Mouse (Mus musculus) kidney, adult 2 months (tissue): ENCODE measurements around the gene Trmt44. TPM values are rescaled to one million over a fixed set of nuclear protein-coding genes. Genes with fewer than 3 reads are reported as not detected.
"Not testable (repeated sequence)": the region's sequence is repeated elsewhere in the genome, so short reads cannot be mapped to it uniquely, and the experiment has no call there.

Experiments
- DNase-seq: peaks from one replicate; pipeline ENCODE4 v3.0.0; 2021
- H3K27ac ChIP-seq: fragments of 200-500 bp; 2 replicates; pipeline ENCODE4 v1.5.1; 2012; ENCODE audit warnings: low read depth, low read length, control low read depth, inconsistent platforms; ENCODE audit not compliant: insufficient read depth
- H3K27me3 ChIP-seq: fragments of 200-500 bp; replicated peaks from 2 replicates; pipeline ENCODE4 v1.6.1; 2012; ENCODE audit warnings: mild to moderate bottlenecking, moderate library complexity, low read length, inconsistent platforms; ENCODE audit not compliant: control insufficient read depth, insufficient read depth
- H3K36me3 ChIP-seq: fragments of 200-500 bp; 2 replicates; pipeline ENCODE4 v1.6.1; 2012; ENCODE audit warnings: mild to moderate bottlenecking, moderate library complexity, low read length, inconsistent platforms; ENCODE audit not compliant: control insufficient read depth, insufficient read depth
- H3K4me1 ChIP-seq: fragments of 200-500 bp; 2 replicates; pipeline ENCODE4 v1.6.1; 2011; ENCODE audit warnings: low read length; ENCODE audit not compliant: control insufficient read depth, insufficient read depth
- H3K4me3 ChIP-seq: fragments of 200-500 bp; 2 replicates; pipeline ENCODE4 v1.5.1; 2011; ENCODE audit warnings: mild to moderate bottlenecking, low read depth, low read length, control low read depth; ENCODE audit not compliant: insufficient read depth
- CTCF ChIP-seq: fragments of 200-500 bp; conservative IDR thresholded peaks from 2 replicates; pipeline ENCODE4 v1.5.1; 2011; ENCODE audit warnings: low read depth, mild to moderate bottlenecking, control low read depth, low read length, moderate library complexity, mixed read lengths; ENCODE audit not compliant: insufficient read depth, insufficient read length
- POLR2A ChIP-seq: fragments of 200-500 bp; IDR thresholded peaks from one replicate; pipeline ENCODE4 v1.6.1; 2011; ENCODE audit warnings: low read depth, low read length, control low read depth
- WGBS: fragments of 180-500 bp; shearing (Covaris S2); methylation state at CpG from one replicate; pipeline ENCODE4 v1.1.7; 2018; 5-methylcytosine and 5-hydroxymethylcytosine counted together
- polyA plus RNA-seq: library from polyadenylated mRNA; depleted of rRNA; stranded (reverse); fragments of >200 nt; gene quantifications from 2 replicates; pipeline ENCODE4 v1.2.3, GENCODE M21; 2012

Gene Trmt44
- polyA plus RNA-seq, 1 experiment: 4.4 TPM

DNA sequence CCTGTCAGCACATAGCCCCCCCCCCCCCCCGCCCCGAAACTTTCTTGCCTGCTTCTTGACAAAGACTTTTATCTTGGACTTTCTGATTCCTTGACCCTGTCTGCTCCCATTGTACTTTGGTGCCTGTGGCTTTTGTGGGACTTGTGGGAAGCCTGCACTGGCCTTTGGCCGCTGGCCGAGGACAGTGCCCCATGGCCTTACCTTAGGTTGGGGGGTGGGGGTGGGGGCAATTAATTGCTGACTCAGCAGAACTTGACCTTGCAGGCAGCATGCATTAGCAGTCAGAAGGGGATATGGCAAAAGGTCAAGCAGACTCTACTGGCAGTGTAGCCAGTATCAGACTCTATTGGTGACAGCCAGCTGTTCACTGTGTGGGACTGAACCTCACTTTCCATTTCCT lies 16.6 kb upstream of the Trmt44 start:
- 60% methylated on average over 4 of the region's 4 CpGs for WGBS
- TF ChIP-seq POLR2A (no peak), CTCF (no peak)
- peaks cover 8% of the 10 kb centered on the region for H3K36me3 ChIP-seq
- H3K27me3 ChIP-seq: no peaks in the 10 kb centered on the region
- H3K4me3 ChIP-seq: no peak overlapping the region
- peaks cover 19% of the 10 kb centered on the region; the same call in 1 of the 2 replicates for H3K4me1 ChIP-seq
- H3K27ac ChIP-seq: peak overlapping the region; percentile 88
- peak; percentile 83 for DNase-seq

DNA sequence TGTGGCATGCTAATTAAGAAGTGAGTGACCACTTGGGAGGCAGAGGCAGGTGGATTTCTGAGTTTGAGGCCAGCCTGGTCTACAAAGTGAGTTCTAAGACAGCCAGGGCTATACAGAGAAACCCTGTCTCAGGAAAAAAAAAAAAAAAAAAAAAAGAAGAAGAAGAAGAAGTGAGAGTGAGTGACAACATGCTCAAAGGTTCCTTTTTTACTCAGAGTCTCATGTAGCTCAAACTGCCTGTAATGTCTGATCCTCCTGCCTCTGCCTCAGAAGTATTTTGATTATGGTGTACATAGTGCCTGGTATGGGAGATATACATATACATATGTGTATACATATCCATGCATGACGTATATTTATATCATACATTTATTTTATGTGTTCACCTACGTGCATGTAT lies 9.4 kb upstream of the Trmt44 start:
- H3K27ac ChIP-seq, H3K27me3 ChIP-seq, H3K4me3 ChIP-seq, DNase-seq, H3K4me1 ChIP-seq, H3K36me3 ChIP-seq: not testable (repeated sequence)
- WGBS: 88% methylated on average over 2 of the region's 2 CpGs

DNA sequence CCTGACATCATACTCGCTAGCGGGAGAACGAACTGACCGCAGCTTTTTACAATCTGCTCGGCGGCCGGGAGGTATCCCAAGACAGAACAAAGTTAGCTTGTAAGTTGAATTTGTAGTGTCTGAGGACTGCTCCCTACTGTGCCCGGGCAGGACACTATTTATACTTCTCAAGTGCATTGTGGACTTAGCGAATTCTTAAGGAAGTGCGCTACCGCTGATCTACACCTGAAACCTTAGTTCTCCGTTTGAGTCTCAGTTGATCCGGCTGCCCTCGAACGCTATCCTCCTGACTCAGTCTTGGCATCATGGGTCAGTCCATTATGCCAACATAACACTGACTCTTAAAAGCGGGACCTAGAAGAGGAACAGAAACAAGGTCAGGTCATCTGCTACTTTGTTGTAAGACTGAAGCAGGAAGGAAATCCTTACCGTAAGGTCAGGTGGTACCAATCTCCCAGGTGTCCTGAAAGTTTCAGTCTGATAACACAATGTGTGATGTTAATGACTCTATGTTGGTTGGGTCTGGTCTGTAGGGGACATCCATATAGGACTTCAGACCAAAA lies 8.4 kb upstream of the Trmt44 start:
- no peaks in the 10 kb centered on the region for H3K36me3 ChIP-seq
- peak; percentile 50 for DNase-seq
- H3K4me3 ChIP-seq: peak overlapping the region; percentile 53
- H3K27me3 ChIP-seq: no peaks in the 10 kb centered on the region
- peak overlapping the region; percentile 65 for H3K27ac ChIP-seq
- TF ChIP-seq POLR2A (no peak), CTCF (no peak)
- 1% methylated on average over 17 of the region's 17 CpGs for whole genome bisulfite sequencing
- peaks cover 7% of the 10 kb centered on the region; the same call in 1 of the 2 replicates for H3K4me1 ChIP-seq

DNA sequence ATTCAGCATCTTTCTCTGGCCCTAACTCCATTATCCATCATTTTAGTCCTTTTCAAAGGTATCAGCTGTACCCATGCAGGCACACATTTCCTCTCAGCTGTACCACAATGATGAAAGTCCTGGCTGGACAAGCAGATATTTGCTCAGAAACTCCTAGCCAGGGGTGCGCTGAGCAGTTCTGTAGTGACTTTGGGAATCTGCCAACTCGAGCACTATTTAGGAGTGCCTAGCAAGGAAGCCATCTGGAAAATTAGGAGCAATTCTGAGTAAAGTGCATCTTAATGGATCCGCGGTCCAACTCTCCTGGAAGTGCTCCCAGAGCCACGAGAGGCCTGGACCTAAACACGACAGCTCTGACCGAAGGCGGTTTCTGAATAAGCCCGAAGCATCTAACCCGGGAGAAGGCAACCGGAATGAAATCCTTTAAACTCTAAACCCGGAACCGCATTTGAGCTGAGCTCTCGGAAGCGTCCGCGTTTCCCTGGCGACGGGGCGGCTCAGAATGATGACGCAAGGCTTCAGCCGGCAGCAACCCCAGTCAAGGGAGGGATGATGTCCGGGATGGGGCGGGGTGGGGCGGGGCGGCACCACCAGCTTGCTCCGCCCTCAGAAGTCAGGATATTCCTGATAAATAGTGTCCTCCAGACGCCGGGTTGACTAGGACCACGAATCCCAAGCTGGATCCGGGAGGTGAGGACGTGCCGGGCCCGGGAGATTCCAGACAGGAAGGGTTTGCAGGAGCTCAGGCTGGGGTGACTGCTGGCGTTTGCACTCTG lies 7.8 kb upstream of the Trmt44 start, which contains the start of gene Acox3:
Gene Acox3 (plus strand): TSS at position 596 of the 776 bp plus-strand sequence.
- TF ChIP-seq POLR2A: peak; percentile 69
- no peak for TF ChIP-seq CTCF
- DNase-seq: peak; percentile 98
- no peaks in the 10 kb centered on the region for H3K36me3 ChIP-seq
- peak within 1 kb of the TSS; percentile 59 for H3K4me3 ChIP-seq
- H3K27me3 ChIP-seq: no peaks in the 10 kb centered on the region
- peak within 1 kb of the TSS; percentile 65 for H3K27ac ChIP-seq
- WGBS: 0% methylated on average over 35 of the region's 35 CpGs
- H3K4me1 ChIP-seq: peaks cover 7% of the 10 kb centered on the region; the same call in 1 of the 2 replicates

DNA sequence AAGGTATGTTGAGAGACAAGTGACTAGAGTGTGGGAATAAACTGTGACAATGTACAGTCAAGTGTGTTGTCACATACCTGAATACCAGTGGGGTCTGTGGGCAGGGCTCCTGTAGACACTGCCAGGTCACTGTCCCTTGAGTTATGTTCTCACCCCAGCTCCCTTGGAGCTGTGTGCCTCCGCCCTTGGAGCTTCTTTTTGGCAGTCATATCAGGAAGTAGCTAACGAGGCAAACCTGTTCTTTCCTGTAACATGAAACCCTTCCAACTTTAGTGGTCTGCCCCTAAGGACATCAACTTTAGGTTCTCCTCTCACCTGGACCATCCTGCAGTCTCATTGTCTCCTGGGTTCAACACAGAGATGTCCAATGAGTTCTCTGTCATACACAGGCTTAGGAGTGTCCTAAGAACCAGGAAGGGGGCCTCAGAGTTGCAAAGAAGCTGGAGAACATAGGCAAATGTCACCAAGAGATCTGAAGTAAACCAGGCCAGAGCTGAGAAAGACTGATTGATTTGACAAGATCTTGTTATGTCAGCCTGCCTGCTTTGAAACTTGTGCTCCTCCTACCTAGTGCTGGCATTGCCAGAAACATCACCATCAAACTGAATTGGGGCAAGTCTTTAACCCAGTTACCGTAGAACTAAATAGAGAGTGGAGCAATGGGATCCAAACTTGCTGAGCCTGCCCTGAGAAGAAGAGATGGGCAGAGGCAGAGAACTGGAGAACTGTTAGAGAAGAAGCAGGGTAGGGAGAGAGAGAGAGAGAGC lies 5.5 kb upstream of the Trmt44 start:
- Histone ChIP-seq H3K4me3 (no peak overlapping the region), H3K27ac (no peak overlapping the region), H3K4me1 (peaks cover 11% of the 10 kb centered on the region; the same call in 1 of the 2 replicates), H3K36me3 (no peaks in the 10 kb centered on the region), H3K27me3 (no peaks in the 10 kb centered on the region)
- TF ChIP-seq POLR2A: no peak
- TF ChIP-seq CTCF: no peak
- no peak for DNase-seq
- 36% methylated on average over 3 of the region's 3 CpGs for WGBS

DNA sequence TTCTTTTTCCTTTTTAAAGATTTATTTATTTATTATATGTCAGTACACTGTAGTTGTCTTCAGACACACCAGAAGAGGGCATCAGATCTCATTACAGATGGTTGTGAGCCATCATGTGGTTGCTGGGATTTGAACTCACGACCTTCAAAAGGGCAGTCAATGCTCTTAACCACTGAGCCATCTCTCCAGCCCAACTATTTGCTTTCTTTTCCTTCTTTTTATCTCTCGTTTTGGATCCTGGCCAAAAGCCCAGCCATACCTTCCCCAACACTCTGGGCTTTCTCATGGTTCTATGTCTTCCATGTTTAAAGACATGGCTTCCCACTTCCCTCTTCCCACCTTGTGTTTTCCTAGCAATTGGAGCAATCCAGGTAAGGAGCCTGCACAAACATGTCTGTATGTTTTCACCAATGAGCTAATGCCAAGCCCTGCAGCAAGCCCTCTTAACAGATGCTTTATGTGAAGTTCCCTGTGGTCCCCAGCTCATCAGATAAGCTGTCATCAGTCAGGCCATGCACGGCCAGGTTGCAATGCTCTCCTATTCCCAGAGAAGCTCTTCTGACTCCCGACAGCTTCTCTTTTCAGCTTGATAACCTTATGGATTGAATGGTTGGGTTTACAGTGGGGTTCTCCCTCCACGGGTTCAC lies 4.5 kb upstream of the Trmt44 start:
- 55% methylated on average over 5 of the region's 5 CpGs for WGBS
- H3K4me3 ChIP-seq: no peak overlapping the region
- no peaks in the 10 kb centered on the region for H3K27me3 ChIP-seq
- DNase-seq: no peak
- H3K4me1 ChIP-seq: peaks cover 13% of the 10 kb centered on the region; the same call in 1 of the 2 replicates
- H3K36me3 ChIP-seq: no peaks in the 10 kb centered on the region
- no peak for TF ChIP-seq POLR2A
- TF ChIP-seq CTCF: no peak
- H3K27ac ChIP-seq: no peak overlapping the region

DNA sequence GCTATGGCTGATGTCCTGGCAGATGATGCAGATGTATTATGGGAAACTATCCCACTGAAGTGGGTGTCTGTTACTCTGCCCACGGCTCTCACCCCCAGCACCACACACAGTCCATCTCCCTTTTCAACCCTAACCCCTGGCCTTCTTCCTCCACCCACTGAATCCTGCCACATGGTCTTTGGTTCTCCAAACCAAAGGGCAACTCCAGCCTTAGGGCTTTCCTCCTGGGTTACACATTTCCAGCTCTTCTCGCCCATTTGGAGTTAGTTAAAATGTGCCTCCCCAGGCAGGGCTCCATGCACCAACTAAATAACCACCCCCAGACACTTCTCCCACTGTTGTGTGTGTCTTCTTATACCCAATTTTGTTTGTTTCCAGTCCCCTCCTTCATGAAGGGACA lies 3.5 kb upstream of the Trmt44 start:
- Histone ChIP-seq H3K27me3 (no peaks in the 10 kb centered on the region), H3K4me1 (peaks cover 14% of the 10 kb centered on the region), H3K36me3 (no peaks in the 10 kb centered on the region), H3K27ac (peak overlapping the region; percentile 73), H3K4me3 (no peak overlapping the region)
- TF ChIP-seq CTCF (no peak), POLR2A (no peak)
- peak; percentile 77 for DNase-seq
- 48% methylated on average over 2 of the region's 2 CpGs for WGBS
